Mouse (Mus musculus) heart, adult 8-10 months (tissue): ENCODE results near the gene Rab31. TPM values are rescaled to one million over a fixed set of nuclear protein-coding genes. Genes with fewer than 3 reads are reported as not detected.

Source experiments
- DNase-seq: peaks from one replicate; pipeline ENCODE4 v3.0.0; 2022; ENCODE audit warnings: low spot score
- total RNA-seq, 4 experiments: library from RNA; stranded (reverse); gene quantifications; 2 replicates each; pipeline ENCODE4 v1.2.4; 2022

Gene Rab31
- total RNA-seq, 4 experiments from 2014 or later, result 9.5 to 15.5 (median 12.9) TPM

- DNase-seq, result peak; percentile 59
Measured at GRCm38 (mm10) chr17:65706220-65706619, 66.3 kb downstream of the Rab31 start.

- DNase-seq, result no peak
Measured at GRCm38 (mm10) chr17:65703527-65704391, 68.8 kb downstream of the Rab31 start.

DNA sequence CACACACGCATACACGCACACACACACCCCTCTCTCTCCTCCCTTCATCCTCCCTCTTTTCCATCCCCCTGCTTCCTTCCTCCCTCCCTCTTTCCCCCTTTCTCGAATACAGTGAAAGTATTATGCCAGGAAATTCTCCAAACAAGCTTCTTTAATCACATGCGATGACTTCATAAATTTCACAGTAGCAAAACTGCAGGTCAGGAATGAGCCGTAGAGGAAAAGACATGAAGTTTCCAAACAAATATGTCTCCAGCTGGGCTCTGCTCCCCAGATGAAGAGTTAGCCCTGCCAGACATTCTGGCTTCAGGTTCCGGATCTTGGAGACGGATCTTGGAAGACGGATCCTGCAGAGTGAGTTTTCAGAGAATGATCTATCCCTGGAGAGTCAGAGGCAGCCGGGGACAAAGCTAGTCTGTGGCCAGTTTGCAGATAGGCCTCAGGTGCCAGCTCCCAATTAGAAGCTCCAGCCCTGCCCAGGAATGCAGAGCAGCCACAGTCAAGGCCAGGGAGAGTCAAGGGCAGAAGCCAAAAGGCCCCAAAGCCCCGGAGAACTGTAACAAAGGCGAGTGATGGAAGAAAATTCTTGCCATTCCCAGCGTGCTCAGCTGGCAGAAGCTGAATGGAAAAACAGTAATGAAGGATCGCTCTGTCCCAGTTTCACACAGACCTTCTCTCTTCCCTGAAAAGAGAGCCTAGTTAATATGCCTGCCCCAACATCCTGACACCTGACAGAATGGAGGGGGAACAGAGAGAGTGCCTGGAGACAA, 70.6 kb downstream of the Rab31 start:
- peak; percentile 82 for DNase-seq

- DNase-seq, result no peak
Measured at GRCm38 (mm10) chr17:65701356-65701755, 71.2 kb downstream of the Rab31 start.

DNA sequence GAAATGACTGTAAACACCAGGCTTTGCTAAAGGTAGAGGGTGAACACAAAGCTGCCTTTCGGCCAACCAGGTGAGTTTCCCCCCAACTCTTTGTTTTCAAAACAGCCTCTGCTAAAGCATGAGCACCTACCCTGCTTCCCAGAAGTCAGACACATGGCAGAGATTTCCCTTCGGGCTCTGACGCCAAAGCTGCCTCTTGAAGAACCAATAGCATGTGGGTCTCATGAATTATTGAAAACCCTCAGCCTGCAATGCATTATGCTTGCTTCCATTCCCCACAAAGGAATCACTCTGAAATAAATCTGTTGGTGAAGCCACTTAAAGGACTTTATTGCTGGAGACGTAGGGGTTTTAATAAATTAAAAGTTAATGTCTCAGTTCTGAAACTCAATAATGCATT, 72.5 kb downstream of the Rab31 start:
- no peak for DNase-seq

DNA sequence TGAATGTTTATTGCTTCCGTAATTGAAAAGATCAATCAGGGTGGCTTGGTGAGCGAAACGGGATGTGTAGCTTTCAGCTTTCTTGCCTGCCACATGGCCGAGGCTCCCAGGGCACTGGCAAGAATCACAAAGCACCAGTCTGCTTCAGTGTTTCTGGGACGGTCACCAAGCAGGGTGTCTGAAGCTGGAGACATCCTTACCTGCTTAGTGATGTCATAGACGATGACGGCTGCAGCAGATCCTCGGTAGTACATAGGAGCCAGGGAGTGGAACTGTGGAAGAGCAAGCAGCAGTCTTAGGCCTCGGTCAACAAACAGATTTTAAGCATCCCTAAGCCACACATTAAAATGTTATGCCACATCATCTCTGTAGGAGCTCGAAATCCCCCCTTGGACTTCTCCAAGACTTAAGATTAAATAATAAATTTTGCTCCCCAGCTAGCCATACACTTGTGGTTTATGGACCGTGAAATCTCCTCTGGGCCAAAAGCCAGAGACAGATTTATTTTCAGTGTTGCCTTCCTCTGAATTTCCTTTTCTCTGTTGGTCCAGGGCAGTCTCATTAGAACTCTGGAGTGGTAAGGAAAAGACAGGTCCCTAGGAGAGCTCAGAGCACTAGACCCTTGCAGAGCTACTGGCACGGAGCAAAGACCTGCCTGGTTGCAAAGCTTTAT, 74.6 kb downstream of the Rab31 start:
- no peak for DNase-seq

GRCm38 (mm10) chr17:65696939-65697338, 75.6 kb downstream of the Rab31 start:
- no peak for DNase-seq

DNA sequence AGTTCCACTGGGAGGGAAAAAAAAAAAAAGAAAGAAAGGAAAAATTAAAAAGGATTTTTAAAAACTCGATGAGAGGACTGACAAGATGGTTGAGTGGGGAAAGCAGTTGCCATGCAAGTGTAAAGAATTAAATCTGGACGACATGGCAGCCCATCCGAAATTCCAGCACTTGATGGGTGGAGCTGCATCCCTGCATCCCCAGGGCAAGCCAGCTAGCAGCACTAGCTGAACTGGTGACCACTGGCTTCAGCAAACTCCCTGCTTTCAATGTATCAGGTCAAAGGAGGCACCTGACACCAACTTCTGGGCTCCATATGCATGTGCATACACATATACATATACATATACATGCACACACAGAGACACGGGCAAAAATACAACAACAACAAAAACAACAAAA, 80.3 kb downstream of the Rab31 start:
- no peak for DNase-seq

DNA sequence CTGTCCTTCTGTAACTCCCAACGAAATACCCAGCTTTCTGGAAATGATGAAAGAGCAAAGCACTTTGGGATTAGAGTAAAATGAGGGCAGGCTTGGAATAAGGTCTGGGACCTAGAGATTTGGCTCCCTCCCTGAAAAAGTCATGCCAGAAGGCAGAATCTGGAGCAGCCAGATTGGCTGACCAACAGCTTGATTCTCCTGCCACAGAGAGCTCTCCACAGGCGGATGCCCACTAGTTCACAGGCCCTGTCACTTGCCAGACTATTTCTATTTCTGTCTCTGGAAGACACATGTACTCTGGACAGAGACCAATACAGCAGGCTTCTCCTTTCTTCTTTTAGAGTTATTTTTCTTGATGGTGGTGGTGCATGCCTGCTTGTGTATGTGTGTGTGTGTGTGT, 88.8 kb downstream of the Rab31 start:
- peak; percentile 63 for DNase-seq

DNA sequence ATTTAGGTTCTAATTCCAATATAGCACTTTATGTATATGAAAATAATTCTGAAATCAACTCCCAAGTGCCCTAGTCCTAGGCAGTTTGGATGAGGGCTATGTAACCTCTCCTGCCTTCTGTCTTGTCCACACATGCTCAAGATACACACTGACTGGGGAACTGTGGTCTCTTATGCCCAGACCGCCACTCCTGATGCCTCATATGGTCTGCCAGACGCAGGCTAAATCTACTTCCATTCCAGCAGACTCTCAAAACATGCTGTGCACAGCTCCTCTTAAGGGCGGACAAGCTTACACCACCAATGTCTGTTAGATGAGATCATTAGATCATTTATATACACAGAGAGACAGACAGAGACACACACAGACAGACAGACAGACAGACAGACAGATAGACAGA, 89.2 kb downstream of the Rab31 start:
- no peak for DNase-seq

DNA sequence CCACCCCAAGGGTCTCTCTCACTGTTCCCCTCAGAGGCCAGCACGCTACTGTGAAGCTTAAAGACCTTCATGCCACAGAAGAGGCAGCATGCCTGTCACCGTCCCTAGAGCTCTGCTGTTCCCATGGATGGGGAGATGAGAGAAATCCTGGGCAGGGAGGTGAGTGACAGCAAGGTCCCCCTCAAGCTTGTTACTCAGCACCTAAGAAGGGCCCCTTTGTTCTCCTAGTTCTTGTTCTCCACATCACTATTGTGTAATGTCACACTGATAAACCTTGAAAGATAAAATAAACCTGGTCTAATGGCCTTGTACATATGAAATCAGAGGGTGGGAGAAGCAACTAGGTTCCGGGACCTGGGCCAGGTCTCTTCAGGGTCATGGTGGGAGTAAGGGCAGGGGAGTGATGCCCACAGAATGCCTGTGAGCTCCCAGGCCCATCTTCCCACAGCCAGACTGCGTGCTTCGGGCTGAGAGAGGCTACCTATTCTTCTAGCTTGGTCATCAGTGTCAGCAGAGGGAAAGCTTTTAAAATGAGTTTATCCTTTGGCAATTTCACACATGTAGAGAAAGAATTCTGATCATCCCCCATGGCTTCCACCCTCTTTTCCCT, 90.4 kb downstream of the Rab31 start:
- DNase-seq, result no peak

DNA sequence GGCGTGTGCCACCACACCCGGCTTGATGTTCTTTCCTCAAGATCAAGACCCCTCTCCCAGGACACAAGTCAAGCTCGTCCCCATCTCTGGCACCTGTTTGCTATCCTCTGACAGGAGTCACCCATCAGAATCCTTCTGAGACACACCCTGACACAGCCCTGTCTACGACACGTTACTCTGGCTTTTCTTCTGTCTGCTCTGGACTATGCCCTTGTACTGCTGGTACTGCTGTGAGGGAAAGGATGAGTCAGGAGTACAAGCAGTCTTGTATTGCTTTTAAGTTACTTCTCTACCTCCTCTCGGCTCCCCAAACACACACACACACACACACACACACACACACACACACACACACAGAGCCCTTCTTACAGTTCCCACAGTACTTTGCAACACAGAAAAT, 91.0 kb downstream of the Rab31 start:
- DNase-seq, result no peak

- DNase-seq, result no peak
Measured at GRCm38 (mm10) chr17:65680801-65681412, 91.6 kb downstream of the Rab31 start.

GRCm38 (mm10) chr17:65679806-65680446, 92.6 kb downstream of the Rab31 start:
- peak; percentile 79 for DNase-seq

- no peak for DNase-seq
Measured at GRCm38 (mm10) chr17:65677742-65678141, 94.8 kb downstream of the Rab31 start.

DNA sequence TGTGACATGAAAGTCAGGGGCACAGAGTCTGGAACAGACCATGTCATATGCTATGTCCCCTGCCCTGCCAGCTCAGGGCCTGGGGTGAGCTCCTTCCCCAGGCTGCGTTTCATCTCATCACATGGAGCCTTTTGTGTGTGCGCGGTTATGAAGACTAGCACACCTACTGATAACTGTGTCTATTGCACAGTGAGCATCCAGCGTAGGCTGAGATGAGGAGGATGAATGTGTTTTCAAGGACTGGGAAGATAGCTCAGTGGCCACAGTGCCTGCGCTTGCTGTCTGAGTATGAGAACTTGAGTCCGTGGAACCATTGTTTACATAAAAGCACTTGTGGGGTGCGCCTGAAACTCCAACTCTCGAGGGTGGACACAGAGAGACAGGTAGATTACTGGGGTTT, 96.0 kb downstream of the Rab31 start:
- DNase-seq, result no peak

DNA sequence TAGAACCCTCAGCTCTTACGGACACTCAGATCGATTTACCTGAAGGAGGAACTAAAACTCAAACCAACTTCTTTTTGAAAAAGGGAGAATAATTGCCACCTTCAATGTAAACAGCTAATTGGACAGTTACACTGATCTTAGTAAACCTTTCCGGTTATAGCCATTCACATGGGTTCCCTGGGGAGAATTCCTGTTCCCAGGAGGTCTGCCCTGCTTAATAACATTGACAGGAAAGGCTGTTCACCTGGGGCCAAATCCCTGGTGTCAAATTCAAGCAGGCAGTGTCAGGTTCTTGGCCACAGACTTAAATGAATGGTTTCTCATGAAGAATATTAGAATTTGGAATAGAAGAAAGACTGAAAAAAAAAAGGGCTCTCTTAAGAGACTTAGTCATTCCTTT, 96.6 kb downstream of the Rab31 start:
- no peak for DNase-seq

DNA sequence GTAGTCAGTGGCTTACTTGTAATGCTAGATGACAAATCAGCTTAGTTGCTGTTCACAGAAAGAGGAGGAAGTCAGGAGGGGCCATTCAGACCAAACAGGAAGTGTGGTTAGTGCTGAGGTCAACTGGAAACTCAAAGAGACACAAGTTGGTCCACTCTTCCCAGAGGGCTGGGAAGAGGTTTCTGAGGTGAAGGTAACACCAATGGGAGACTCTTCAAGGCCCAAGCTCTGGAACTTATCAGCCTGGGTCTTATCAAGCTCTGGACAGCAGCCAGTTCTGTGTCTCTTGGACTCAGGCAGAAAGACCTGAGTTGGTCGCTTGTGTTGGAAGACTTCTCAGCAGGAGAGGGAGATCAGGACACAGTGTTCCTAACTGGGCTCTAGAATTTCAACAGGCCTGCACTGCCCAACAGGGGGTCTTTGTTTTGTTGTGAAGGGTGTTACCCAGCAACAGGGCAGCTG, 97.8 kb downstream of the Rab31 start:
- peak; percentile 28 for DNase-seq

DNA sequence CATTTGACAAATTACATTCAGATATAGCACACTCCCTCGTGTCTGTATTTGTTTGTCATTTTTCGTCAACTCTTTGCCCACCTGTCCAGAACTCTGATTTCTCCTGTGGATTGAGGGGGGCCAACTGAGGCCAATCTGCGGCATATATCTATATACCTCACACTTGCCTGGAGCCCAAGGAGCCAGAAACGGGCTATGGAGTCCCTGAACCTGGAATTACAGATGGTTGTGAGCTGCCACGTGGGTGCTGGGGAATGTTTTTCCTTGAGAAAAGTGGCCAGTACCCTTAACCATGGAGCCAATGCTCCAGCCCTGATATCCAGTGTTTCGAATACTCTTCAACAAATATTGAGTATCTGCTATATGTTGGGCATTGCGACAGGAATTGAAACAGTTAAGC, 99.6 kb downstream of the Rab31 start:
- DNase-seq, result no peak

GRCm38 (mm10) chr17:65669061-65669460, 103.5 kb downstream of the Rab31 start:
- no peak for DNase-seq

- no peak for DNase-seq
Measured at GRCm38 (mm10) chr17:65667792-65668191, 104.8 kb downstream of the Rab31 start.
